Mouse (Mus musculus) heart, adult 2 months (tissue): ENCODE results near the gene Fignl2. TPM values are rescaled to one million over a fixed set of nuclear protein-coding genes. Genes with fewer than 3 reads are reported as not detected.

Source experiments
- DNase-seq, 2 experiments: peaks; one replicate each; pipeline ENCODE4 v3.0.0; 2021
- H3K27ac ChIP-seq: fragments of 200-600 bp; 2 replicates; pipeline ENCODE4 v1.8.1; 2022
- H3K27me3 ChIP-seq: fragments of 200-500 bp; 2 replicates; pipeline ENCODE4 v1.6.1; 2012; ENCODE audit warnings: mild to moderate bottlenecking, low read length, inconsistent platforms, mixed read lengths; ENCODE audit not compliant: control insufficient read depth, insufficient read depth
- H3K36me3 ChIP-seq: fragments of 200-500 bp; 2 replicates; pipeline ENCODE4 v1.6.1; 2012; ENCODE audit warnings: low read length, inconsistent platforms; ENCODE audit not compliant: control insufficient read depth, insufficient read depth
- H3K4me1 ChIP-seq: fragments of 200-500 bp; 2 replicates; pipeline ENCODE4 v1.6.1; 2011; ENCODE audit warnings: low read length; ENCODE audit not compliant: control insufficient read depth, insufficient read depth
- H3K4me3 ChIP-seq: fragments of 200-600 bp; 2 replicates; pipeline ENCODE4 v1.8.1; 2022
- H3K79me2 ChIP-seq: fragments of 200-500 bp; replicated peaks from 2 replicates; pipeline ENCODE4 v1.6.1; 2012; ENCODE audit warnings: mild to moderate bottlenecking, inconsistent platforms, low read length, moderate library complexity, mixed read lengths; ENCODE audit not compliant: control insufficient read depth, insufficient read depth
- H3K9ac ChIP-seq: fragments of 200-500 bp; 2 replicates; pipeline ENCODE4 v1.6.1; 2012; ENCODE audit warnings: low read depth, mild to moderate bottlenecking, control low read depth, inconsistent platforms, low read length, mixed read lengths
- CTCF ChIP-seq: fragments of 200-600 bp; IDR thresholded peaks from 2 replicates; pipeline ENCODE4 v1.8.1; 2022; ENCODE audit warnings: antibody characterized with exemption, mild to moderate bottlenecking, moderate library complexity
- EP300 ChIP-seq: fragments of 200-500 bp; IDR thresholded peaks from 2 replicates; pipeline ENCODE4 v1.6.1; 2011; ENCODE audit warnings: low read depth, low read length, control low read depth; ENCODE audit not compliant: insufficient read depth
- POLR2A ChIP-seq: fragments of 200-500 bp; IDR thresholded peaks from 2 replicates; pipeline ENCODE4 v1.6.1; 2011; ENCODE audit warnings: mild to moderate bottlenecking, low read depth, low read length, control low read depth; ENCODE audit not compliant: insufficient read depth
- WGBS: fragments of 180-500 bp; shearing (Covaris S2); methylation state at CpG from one replicate; pipeline ENCODE4 v1.1.7; 2018; 5-methylcytosine and 5-hydroxymethylcytosine counted together
- intact Hi-C: fragments of 180-260 bp; cut with DNase I; formaldehyde crosslinking; loops from one replicate; pipeline ENCODE4 v1.15.1; 2025
- polyA plus RNA-seq: library from polyadenylated mRNA; depleted of rRNA; stranded (reverse); fragments of >200 nt; gene quantifications from 2 replicates; pipeline ENCODE4 v1.2.3, GENCODE M21; 2012
- total RNA-seq, 2 experiments: library from RNA; stranded (reverse); gene quantifications; 2 replicates each; pipeline ENCODE4 v1.2.3; 2021

Fignl2 gene
- total and polyA plus RNA-seq, 3 experiments: 0.86 to 1.6 (median 1.3) TPM

DNA sequence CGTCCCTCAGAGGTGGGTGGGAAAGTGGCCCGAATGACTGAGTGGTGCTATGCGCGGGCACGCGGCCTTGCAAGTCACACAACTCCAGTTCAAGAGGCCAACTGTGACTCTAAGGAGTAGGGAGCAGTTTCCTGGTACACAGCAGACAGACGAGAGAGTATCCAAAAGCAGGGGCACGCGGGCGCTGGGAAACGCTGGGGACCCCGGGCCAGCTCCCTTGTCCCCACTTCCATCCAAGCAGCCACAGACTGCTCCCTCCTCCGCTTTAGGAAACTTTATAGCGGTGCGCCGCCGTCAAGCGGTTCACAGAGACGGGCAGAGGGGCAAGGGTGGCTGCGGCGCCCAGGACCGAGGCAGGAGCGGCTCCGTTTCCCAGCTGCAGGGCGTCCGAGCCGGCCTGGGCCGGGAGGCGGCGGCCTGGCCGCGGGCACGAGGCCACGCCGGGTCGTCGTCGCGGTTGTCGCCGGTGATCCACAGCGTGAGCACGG is 32.3 kb downstream of the Fignl2 start:
- no peaks in the 10 kb centered on the region for H3K4me1 ChIP-seq
- intact Hi-C loops: loop anchor here (5.0 kb wide), 1 partner anchor 61 kb away; no protein-coding TSS in a partner anchor
- TF ChIP-seq CTCF (no peak), POLR2A (no peak), EP300 (no peak)
- no peak overlapping the region; the same call in 1 of the 2 replicates for H3K27ac ChIP-seq
- 7% methylated on average over 42 of the region's 43 CpGs for WGBS
- no peak for DNase-seq
- H3K9ac ChIP-seq: peak overlapping the region; percentile 52
- H3K36me3 ChIP-seq: no peaks in the 10 kb centered on the region
- H3K27me3 ChIP-seq: peaks cover 13% of the 10 kb centered on the region
- H3K79me2 ChIP-seq: no peaks in the 10 kb centered on the region
- peak overlapping the region; percentile 58 for H3K4me3 ChIP-seq

DNA sequence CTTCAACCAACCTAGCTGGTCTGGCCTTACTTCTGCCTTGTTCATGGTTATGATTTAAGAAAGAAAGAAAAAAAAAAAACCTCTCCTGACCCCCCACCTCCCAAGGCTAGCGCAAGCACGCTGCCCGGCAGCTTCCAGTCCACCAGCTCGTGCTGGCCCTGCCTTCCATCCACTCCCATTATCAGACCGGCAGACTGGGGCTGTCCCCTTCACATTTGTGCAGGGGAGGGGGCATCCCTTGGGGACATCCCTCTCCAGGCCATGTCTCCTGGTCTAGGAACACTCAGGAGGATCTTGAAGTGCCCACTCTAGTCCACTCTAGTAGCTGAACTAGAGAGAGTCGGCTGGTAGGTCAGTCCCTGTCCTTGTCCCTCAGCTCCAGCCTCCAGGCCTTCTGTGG is 33.8 kb downstream of the Fignl2 start:
- no peaks in the 10 kb centered on the region for H3K79me2 ChIP-seq
- DNase-seq: no peak
- TF ChIP-seq EP300 (no peak), POLR2A (no peak), CTCF (no peak)
- H3K36me3 ChIP-seq: no peaks in the 10 kb centered on the region
- H3K27ac ChIP-seq: no peak overlapping the region
- H3K27me3 ChIP-seq: peaks cover 19% of the 10 kb centered on the region
- no peak overlapping the region for H3K4me3 ChIP-seq
- H3K9ac ChIP-seq: no peak overlapping the region
- intact Hi-C loops: loop anchor here (5.0 kb wide), 1 partner anchor 287 kb away; no protein-coding TSS in a partner anchor
- WGBS: 46% methylated on average over 6 of the region's 6 CpGs
- H3K4me1 ChIP-seq: no peaks in the 10 kb centered on the region; the same call in 1 of the 2 replicates

DNA sequence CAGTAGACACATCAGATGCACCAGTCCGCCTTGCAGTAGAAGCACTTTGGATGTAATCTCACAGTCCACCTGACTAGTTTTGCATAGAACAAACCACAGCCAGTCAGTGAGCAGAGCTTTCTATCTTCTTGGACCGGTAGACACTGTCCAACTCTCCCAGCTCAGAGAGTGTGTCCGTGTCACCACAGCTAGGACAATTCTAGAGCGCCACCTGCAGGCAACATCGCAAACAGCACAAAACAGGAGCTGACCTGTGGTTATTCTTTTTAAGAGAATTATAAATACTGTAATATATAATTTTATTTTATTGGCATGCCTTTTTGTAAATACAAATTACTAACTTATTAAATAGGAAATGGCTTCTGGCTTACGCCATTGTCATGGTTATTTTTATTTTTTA is 35.8 kb downstream of the Fignl2 start:
- peaks cover 21% of the 10 kb centered on the region for H3K27me3 ChIP-seq
- no peak overlapping the region for H3K4me3 ChIP-seq
- H3K27ac ChIP-seq: no peak overlapping the region
- no peaks in the 10 kb centered on the region; the same call in 1 of the 2 replicates for H3K4me1 ChIP-seq
- no peak overlapping the region for H3K9ac ChIP-seq
- TF ChIP-seq EP300 (no peak), CTCF (peak; percentile 80), POLR2A (no peak)
- H3K79me2 ChIP-seq: no peaks in the 10 kb centered on the region
- intact Hi-C loops: loop anchor here (5.0 kb wide), 1 partner anchor 285 kb away; no protein-coding TSS in a partner anchor
- peak in 1 of 2 experiments; percentile 72 for DNase-seq
- 25% methylated on average over 6 of the region's 6 CpGs for WGBS
- no peaks in the 10 kb centered on the region for H3K36me3 ChIP-seq

DNA sequence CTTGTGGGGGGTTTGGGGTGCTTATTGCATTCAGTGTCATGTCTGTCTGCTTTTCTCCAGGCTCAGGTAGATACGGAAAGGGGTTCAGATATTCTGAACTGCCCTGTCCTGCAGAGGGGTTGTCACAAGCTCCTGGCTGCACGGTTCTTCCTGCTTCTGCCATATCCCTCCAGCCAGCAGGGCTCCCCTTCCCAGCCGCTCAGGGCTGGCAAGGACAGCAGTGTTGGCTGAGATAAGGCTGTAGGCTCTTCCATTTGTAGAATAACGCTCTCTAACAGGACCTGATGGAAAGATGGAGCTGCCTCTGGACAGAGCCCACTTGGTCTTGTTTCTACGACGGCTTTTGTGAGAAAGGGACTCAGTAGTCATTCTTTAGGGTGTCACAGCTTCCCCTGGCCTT is 36.4 kb downstream of the Fignl2 start:
- Histone ChIP-seq H3K27ac (no peak overlapping the region), H3K9ac (no peak overlapping the region), H3K79me2 (no peaks in the 10 kb centered on the region), H3K27me3 (peaks cover 18% of the 10 kb centered on the region), H3K4me3 (no peak overlapping the region), H3K36me3 (no peaks in the 10 kb centered on the region), H3K4me1 (no peaks in the 10 kb centered on the region; the same call in 1 of the 2 replicates)
- intact Hi-C loops: loop anchor here (5.0 kb wide), 1 partner anchor 285 kb away; no protein-coding TSS in a partner anchor
- WGBS: 39% methylated on average over 6 of the region's 6 CpGs
- TF ChIP-seq POLR2A (no peak), CTCF (no peak), EP300 (no peak)
- no peak for DNase-seq

GRCm38 (mm10) chr15:101039651-101040050 is 38.7 kb downstream of the Fignl2 start:
- H3K9ac ChIP-seq: no peak overlapping the region
- DNase-seq: no peak
- 44% methylated on average over 17 of the region's 17 CpGs for WGBS
- no peaks in the 10 kb centered on the region for H3K79me2 ChIP-seq
- no peaks in the 10 kb centered on the region for H3K36me3 ChIP-seq
- no peak overlapping the region for H3K4me3 ChIP-seq
- H3K27me3 ChIP-seq: peaks cover 10% of the 10 kb centered on the region
- intact Hi-C loops: loop anchor here (5.0 kb wide), 1 partner anchor 282 kb away; no protein-coding TSS in a partner anchor
- TF ChIP-seq POLR2A (no peak), CTCF (peak; percentile 54)
- H3K27ac ChIP-seq: no peak overlapping the region
- H3K4me1 ChIP-seq: no peaks in the 10 kb centered on the region; the same call in 1 of the 2 replicates

- no peaks in the 10 kb centered on the region for H3K4me1 ChIP-seq
- intact Hi-C loops: no loop called here
- no peaks in the 10 kb centered on the region for H3K79me2 ChIP-seq
- no peak overlapping the region for H3K27ac ChIP-seq
- no peak overlapping the region for H3K9ac ChIP-seq
- TF ChIP-seq CTCF (no peak), EP300 (no peak), POLR2A (no peak)
- H3K27me3 ChIP-seq: no peaks in the 10 kb centered on the region
- 78% methylated on average over 2 of the region's 2 CpGs for WGBS
- no peak overlapping the region for H3K4me3 ChIP-seq
- H3K36me3 ChIP-seq: no peaks in the 10 kb centered on the region
- no peak for DNase-seq
These were observed 49.4 kb downstream of the Fignl2 start for GRCm38 (mm10) chr15:101028960-101029359.
